Mouse (Mus musculus): ENCODE measurements around the gene Fyb. TPM values are rescaled to one million over a fixed set of nuclear protein-coding genes. Genes with fewer than 3 reads are reported as not detected.

The Fyb gene
- polyA plus RNA-seq (2012; rRNA removed), result 3.5 and 8.3 TPM in 2 replicates
- 19.0 and 19.5 TPM in 2 replicates for polyA plus RNA-seq (2014; fragmentation: Nextera tagmentation; extraction: Ambion mirVana)

DNA sequence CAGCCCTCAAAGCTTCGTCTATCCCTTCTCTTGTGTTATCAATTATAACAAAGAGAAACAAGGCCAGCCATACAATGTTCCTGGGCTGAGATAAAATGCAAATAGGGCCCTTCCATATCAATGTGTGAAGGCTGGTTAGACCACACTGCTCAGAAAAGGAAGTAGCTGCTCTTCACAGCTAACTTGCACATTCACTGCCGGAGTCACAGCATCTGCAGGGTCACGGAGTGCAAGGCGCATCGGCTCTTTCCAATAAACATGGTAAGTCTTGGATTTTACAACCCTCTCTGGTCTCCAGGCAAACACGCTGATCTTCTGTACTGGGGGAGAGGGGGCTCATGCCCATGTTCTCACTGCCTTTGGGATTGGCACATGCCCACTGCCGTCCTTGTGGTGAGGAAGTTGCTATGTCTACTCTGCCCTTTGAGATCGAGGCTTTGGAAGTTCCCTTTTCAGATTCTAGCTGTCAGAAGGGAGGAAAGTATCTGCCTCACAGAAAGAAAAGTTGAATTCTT lies at the start of gene Fyb:
Gene Fyb, plus strand, starts transcription at position 201 of the 515 bp plus-strand sequence.
- H3K4me2 ChIP-seq (ENCODE audit: low read depth), result peak within 1 kb of the TSS; percentile 69
- WGBS (ENCODE audit: insufficient replicate concordance), result 6% methylated on average over 8 of the region's 8 CpGs

DNA sequence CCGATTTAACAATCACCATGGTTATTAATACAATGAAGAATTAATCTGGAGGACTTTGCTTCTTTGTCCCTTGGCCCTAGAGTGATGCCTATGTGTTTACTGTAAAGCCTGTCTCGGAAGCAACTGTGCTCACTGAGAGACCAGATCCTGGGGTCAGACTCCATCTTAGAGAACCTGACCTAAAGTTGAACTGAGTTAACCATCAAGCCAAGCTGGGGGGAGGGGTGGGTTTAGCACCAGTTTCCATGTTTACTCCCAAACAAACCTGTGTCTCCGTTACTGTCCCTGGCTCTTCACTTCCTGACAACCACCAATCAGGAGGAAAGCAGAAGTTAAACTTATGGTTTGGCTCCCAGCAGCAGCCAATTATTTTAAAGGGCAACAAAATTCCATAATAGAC lies 39.1 kb upstream of the Fyb start:
- DNase-seq (ENCODE audit: low read depth in 3 of 3, low spot score in 3 of 3), result no peak
- no peak overlapping the region for H3K4me2 ChIP-seq (ENCODE audit: low read depth)
- H3K36me3 ChIP-seq (replicated peaks; ENCODE audit: control insufficient read depth, insufficient read depth, low read depth), result no peaks in the 10 kb centered on the region
- H3K4me3 ChIP-seq (ENCODE audit: insufficient read depth in 1 of 2, low read depth in 2 of 2, low read length in 2 of 2), result no peak overlapping the region
- H3K4me1 ChIP-seq (replicated peaks; ENCODE audit: control insufficient read depth in 2 of 2, insufficient read depth in 2 of 2, low read length in 1 of 2), result no peaks in the 10 kb centered on the region
- H3K9ac ChIP-seq (replicated peaks), result no peak overlapping the region
- no peaks in the 10 kb centered on the region for H3K9me3 ChIP-seq (ENCODE audit: control insufficient read depth, low read length)
- WGBS (ENCODE audit: insufficient replicate concordance), result 52% methylated on average over 3 of the region's 3 CpGs
- TF ChIP-seq EP300 (IDR thresholded peaks at IDR 0.05; ENCODE audit: low read depth) (no peak), CTCF (IDR thresholded peaks at IDR 0.05; ENCODE audit: low read depth) (no peak)
- no peak overlapping the region for H3K27ac ChIP-seq
- H3K27me3 ChIP-seq (ENCODE audit: control insufficient read depth, insufficient read depth, low read length), result no peaks in the 10 kb centered on the region
- no peak for ATAC-seq (ENCODE audit: insufficient read depth)

More for the DNA sequence above, at the start of gene Fyb:
- ATAC-seq (ENCODE audit: insufficient read depth), result peak; percentile 71; the same call in 1 of the 2 replicates
- no peak for TF ChIP-seq CTCF (IDR thresholded peaks at IDR 0.05; ENCODE audit: low read depth)
- TF ChIP-seq EP300 (IDR thresholded peaks at IDR 0.05; ENCODE audit: low read depth), result peak; percentile 70
- Histone ChIP-seq H3K9ac (replicated peaks) (peak within 1 kb of the TSS; percentile 42), H3K36me3 (replicated peaks; ENCODE audit: control insufficient read depth, insufficient read depth, low read depth) (no peaks in the 10 kb centered on the region), H3K27me3 (ENCODE audit: control insufficient read depth, insufficient read depth, low read length) (no peaks in the 10 kb centered on the region), H3K27ac (no peak within 1 kb of the TSS), H3K9me3 (ENCODE audit: control insufficient read depth, low read length) (no peaks in the 10 kb centered on the region), H3K4me1 (replicated peaks; ENCODE audit: control insufficient read depth in 2 of 2, insufficient read depth in 2 of 2, low read length in 1 of 2) (peaks cover 30 to 40% of the 10 kb centered on the region in 2 experiments), H3K4me3 (ENCODE audit: insufficient read depth in 1 of 2, low read depth in 2 of 2, low read length in 2 of 2) (peak within 1 kb of the TSS; percentile 46 to 80)
- no peak for DNase-seq (ENCODE audit: low read depth in 3 of 3, low spot score in 3 of 3)

DNA sequence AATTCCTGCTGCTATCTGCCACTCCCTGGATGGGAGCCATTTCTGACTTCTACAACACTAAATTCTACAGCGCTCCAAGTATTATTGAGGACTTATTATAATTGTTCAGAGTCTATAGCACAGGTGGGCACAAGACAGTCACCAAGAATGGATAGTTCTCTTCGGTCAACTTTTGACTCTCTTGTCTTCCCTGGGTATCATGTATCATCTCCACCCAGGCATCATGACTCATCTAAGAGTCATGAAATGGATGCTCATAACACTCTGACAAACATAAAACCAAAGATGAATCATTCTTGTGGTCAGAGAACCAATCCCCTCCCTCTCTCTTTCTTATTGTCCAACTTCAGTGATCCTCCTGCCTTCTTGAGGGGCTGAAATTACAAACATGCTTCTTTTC lies 30.3 kb upstream of the Fyb start:
- no peak overlapping the region for H3K27ac ChIP-seq
- no peaks in the 10 kb centered on the region for H3K4me1 ChIP-seq (replicated peaks; ENCODE audit: control insufficient read depth in 2 of 2, insufficient read depth in 2 of 2, low read length in 1 of 2)
- no peaks in the 10 kb centered on the region for H3K36me3 ChIP-seq (replicated peaks; ENCODE audit: control insufficient read depth, insufficient read depth, low read depth)
- no peak for DNase-seq (ENCODE audit: low read depth in 3 of 3, low spot score in 3 of 3)
- WGBS (ENCODE audit: insufficient replicate concordance), result 64% methylated on average over 2 of the region's 2 CpGs
- H3K9ac ChIP-seq (replicated peaks), result no peak overlapping the region
- no peak overlapping the region for H3K4me2 ChIP-seq (ENCODE audit: low read depth)
- H3K27me3 ChIP-seq (ENCODE audit: control insufficient read depth, insufficient read depth, low read length), result no peaks in the 10 kb centered on the region
- ATAC-seq (ENCODE audit: insufficient read depth), result no peak
- no peaks in the 10 kb centered on the region for H3K9me3 ChIP-seq (ENCODE audit: control insufficient read depth, low read length)
- TF ChIP-seq EP300 (IDR thresholded peaks at IDR 0.05; ENCODE audit: low read depth) (no peak), CTCF (IDR thresholded peaks at IDR 0.05; ENCODE audit: low read depth) (no peak)
- no peak overlapping the region for H3K4me3 ChIP-seq (ENCODE audit: insufficient read depth in 1 of 2, low read depth in 2 of 2, low read length in 2 of 2)

DNA sequence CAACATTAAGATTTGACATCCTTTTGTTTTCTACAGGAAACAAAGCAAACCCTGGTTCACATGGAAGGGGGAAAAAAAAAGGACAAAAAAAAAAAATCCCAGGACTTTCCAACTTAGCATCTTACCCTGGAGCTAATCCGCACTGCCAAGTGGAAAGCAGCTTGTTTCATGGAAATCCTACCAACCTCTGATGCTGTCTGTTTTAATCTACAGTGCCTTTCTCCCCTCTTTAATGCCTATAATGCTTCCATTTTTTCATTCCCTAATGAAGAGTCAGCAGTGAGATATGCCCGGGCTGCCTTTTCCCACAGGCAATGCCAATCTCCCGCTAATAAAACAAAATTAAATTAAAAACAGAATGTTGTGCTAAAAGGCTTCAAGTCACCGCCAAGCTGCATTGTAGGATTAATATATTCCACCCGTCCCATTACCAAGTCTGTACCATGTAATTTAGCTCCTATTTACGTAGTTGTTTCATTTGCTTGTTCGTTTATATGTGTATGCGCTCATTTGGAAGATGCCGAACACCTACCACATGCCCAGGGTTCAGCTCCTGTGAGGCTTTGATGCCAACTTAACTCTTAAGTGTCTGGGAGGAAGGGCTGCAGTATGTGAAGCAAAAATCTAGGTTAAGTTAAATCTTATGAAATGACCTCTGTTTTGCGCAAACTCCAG lies 24.1 kb upstream of the Fyb start:
- Histone ChIP-seq H3K9ac (replicated peaks) (no peak overlapping the region), H3K4me3 (ENCODE audit: insufficient read depth in 1 of 2, low read depth in 2 of 2, low read length in 2 of 2) (no peak overlapping the region), H3K4me1 (replicated peaks; ENCODE audit: control insufficient read depth in 2 of 2, insufficient read depth in 2 of 2, low read length in 1 of 2) (peaks cover 0 to 2% of the 10 kb centered on the region in 2 experiments; a peak in 2 of 4 replicates), H3K27me3 (ENCODE audit: control insufficient read depth, insufficient read depth, low read length) (no peaks in the 10 kb centered on the region), H3K36me3 (replicated peaks; ENCODE audit: control insufficient read depth, insufficient read depth, low read depth) (no peaks in the 10 kb centered on the region), H3K4me2 (ENCODE audit: low read depth) (no peak overlapping the region), H3K27ac (no peak overlapping the region), H3K9me3 (ENCODE audit: control insufficient read depth, low read length) (no peaks in the 10 kb centered on the region)
- ATAC-seq (ENCODE audit: insufficient read depth) (no peak), DNase-seq (ENCODE audit: low read depth in 3 of 3, low spot score in 3 of 3) (no peak)
- TF ChIP-seq EP300 (IDR thresholded peaks at IDR 0.05; ENCODE audit: low read depth), result no peak
- TF ChIP-seq CTCF (IDR thresholded peaks at IDR 0.05; ENCODE audit: low read depth), result no peak
- 74% methylated on average over 10 of the region's 10 CpGs for WGBS (ENCODE audit: insufficient replicate concordance)

DNA sequence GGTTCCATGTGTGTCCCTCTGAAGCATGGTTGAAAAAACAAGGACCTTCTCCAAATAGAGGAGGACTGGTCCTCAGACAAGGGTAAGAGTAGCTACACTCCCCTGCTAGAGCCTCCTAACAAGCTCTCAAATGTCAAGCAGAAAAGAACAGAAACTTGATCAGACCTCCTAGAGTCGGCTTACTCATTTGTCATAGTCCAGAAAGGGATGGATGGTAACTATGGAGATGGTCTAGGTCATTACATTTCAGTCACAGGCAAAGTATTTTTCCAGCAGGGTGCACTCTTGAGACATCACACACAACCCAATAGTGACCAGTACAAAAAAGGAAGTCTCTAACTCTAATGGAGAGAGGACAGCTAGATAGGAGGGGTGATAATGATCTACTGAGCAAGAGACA lies 21.9 kb upstream of the Fyb start:
- DNase-seq (ENCODE audit: low read depth in 3 of 3, low spot score in 3 of 3) (no peak), ATAC-seq (ENCODE audit: insufficient read depth) (no peak)
- no peak overlapping the region for H3K4me2 ChIP-seq (ENCODE audit: low read depth)
- WGBS (ENCODE audit: insufficient replicate concordance), result 14% methylated on average over 1 of the region's 1 CpGs
- TF ChIP-seq EP300 (IDR thresholded peaks at IDR 0.05; ENCODE audit: low read depth) (no peak), CTCF (IDR thresholded peaks at IDR 0.05; ENCODE audit: low read depth) (peak; percentile 52; the same call in 1 of the 2 replicates)
- H3K36me3 ChIP-seq (replicated peaks; ENCODE audit: control insufficient read depth, insufficient read depth, low read depth), result no peaks in the 10 kb centered on the region
- H3K4me3 ChIP-seq (ENCODE audit: insufficient read depth in 1 of 2, low read depth in 2 of 2, low read length in 2 of 2), result no peak overlapping the region
- H3K9ac ChIP-seq (replicated peaks), result no peak overlapping the region
- no peaks in the 10 kb centered on the region for H3K9me3 ChIP-seq (ENCODE audit: control insufficient read depth, low read length)
- no peak overlapping the region for H3K27ac ChIP-seq
- H3K27me3 ChIP-seq (ENCODE audit: control insufficient read depth, insufficient read depth, low read length), result no peaks in the 10 kb centered on the region
- H3K4me1 ChIP-seq (replicated peaks; ENCODE audit: control insufficient read depth in 2 of 2, insufficient read depth in 2 of 2, low read length in 1 of 2), result peaks cover 0 to 2% of the 10 kb centered on the region in 2 experiments; a peak in 2 of 4 replicates

All from liver, embryonic 14.5 days (tissue).